Mouse (Mus musculus): ENCODE measurements around the gene Aldh3b2. TPM values are rescaled to one million over a fixed set of nuclear protein-coding genes. Genes with fewer than 3 reads are reported as not detected.

The Aldh3b2 gene
- polyA plus RNA-seq, 1 experiment = 0.36 TPM

- TF ChIP-seq POLR2A (IDR thresholded peaks at IDR 0.05; ENCODE audit: borderline replicate concordance, insufficient read depth, low read length) (no peak), CTCF (IDR thresholded peaks at IDR 0.05; ENCODE audit: borderline replicate concordance, insufficient read depth, low read depth, low read length) (no peak)
- Histone ChIP-seq H3K27me3 (ENCODE audit: control insufficient read depth, insufficient read depth, low read length) (no peaks in the 10 kb centered on the region), H3K4me1 (ENCODE audit: control insufficient read depth, insufficient read depth, low read length) (peaks cover 12% of the 10 kb centered on the region), H3K4me3 (replicated peaks; ENCODE audit: insufficient read depth, low read depth, low read length) (peak overlapping the region; percentile 53), H3K27ac (ENCODE audit: insufficient read depth, low read length) (no peak overlapping the region)
- peak; percentile 39 to 52 for DNase-seq
- WGBS = 6% methylated on average over 22 of the region's 22 CpGs
These were observed 36.0 kb upstream of the Aldh3b2 start for GRCm38 (mm10) chr19:3935896-3936850.

GRCm38 (mm10) chr19:3942315-3942714 lies 29.8 kb upstream of the Aldh3b2 start:
- no peak for DNase-seq
- Histone ChIP-seq H3K4me3 (replicated peaks; ENCODE audit: insufficient read depth, low read depth, low read length) (no peak overlapping the region), H3K27ac (ENCODE audit: insufficient read depth, low read length) (no peak overlapping the region), H3K27me3 (ENCODE audit: control insufficient read depth, insufficient read depth, low read length) (no peaks in the 10 kb centered on the region), H3K4me1 (ENCODE audit: control insufficient read depth, insufficient read depth, low read length) (no peaks in the 10 kb centered on the region)
- WGBS = 88% methylated on average over 7 of the region's 7 CpGs
- TF ChIP-seq POLR2A (IDR thresholded peaks at IDR 0.05; ENCODE audit: borderline replicate concordance, insufficient read depth, low read length) (no peak), CTCF (IDR thresholded peaks at IDR 0.05; ENCODE audit: borderline replicate concordance, insufficient read depth, low read depth, low read length) (no peak)

GRCm38 (mm10) chr19:3942986-3943735 lies 29.0 kb upstream of the Aldh3b2 start:
- H3K27me3 ChIP-seq (ENCODE audit: control insufficient read depth, insufficient read depth, low read length) = no peaks in the 10 kb centered on the region
- no peak for DNase-seq
- WGBS = 27% methylated on average over 27 of the region's 27 CpGs
- no peaks in the 10 kb centered on the region for H3K4me1 ChIP-seq (ENCODE audit: control insufficient read depth, insufficient read depth, low read length)
- H3K27ac ChIP-seq (ENCODE audit: insufficient read depth, low read length) = no peak overlapping the region
- TF ChIP-seq CTCF (IDR thresholded peaks at IDR 0.05; ENCODE audit: borderline replicate concordance, insufficient read depth, low read depth, low read length) (no peak), POLR2A (IDR thresholded peaks at IDR 0.05; ENCODE audit: borderline replicate concordance, insufficient read depth, low read length) (no peak)
- peak overlapping the region; percentile 27 for H3K4me3 ChIP-seq (replicated peaks; ENCODE audit: insufficient read depth, low read depth, low read length)

GRCm38 (mm10) chr19:3945872-3946564 lies 26.1 kb upstream of the Aldh3b2 start:
- H3K27me3 ChIP-seq (ENCODE audit: control insufficient read depth, insufficient read depth, low read length) = no peaks in the 10 kb centered on the region
- TF ChIP-seq POLR2A (IDR thresholded peaks at IDR 0.05; ENCODE audit: borderline replicate concordance, insufficient read depth, low read length) = no peak
- no peak for TF ChIP-seq CTCF (IDR thresholded peaks at IDR 0.05; ENCODE audit: borderline replicate concordance, insufficient read depth, low read depth, low read length)
- H3K27ac ChIP-seq (ENCODE audit: insufficient read depth, low read length) = no peak overlapping the region
- H3K4me1 ChIP-seq (ENCODE audit: control insufficient read depth, insufficient read depth, low read length) = no peaks in the 10 kb centered on the region
- no peak for DNase-seq
- no peak overlapping the region for H3K4me3 ChIP-seq (replicated peaks; ENCODE audit: insufficient read depth, low read depth, low read length)
- 37% methylated on average over 10 of the region's 10 CpGs for WGBS

- Histone ChIP-seq H3K4me1 (ENCODE audit: control insufficient read depth, insufficient read depth, low read length) (no peaks in the 10 kb centered on the region), H3K27me3 (ENCODE audit: control insufficient read depth, insufficient read depth, low read length) (no peaks in the 10 kb centered on the region), H3K27ac (ENCODE audit: insufficient read depth, low read length) (no peak overlapping the region), H3K4me3 (replicated peaks; ENCODE audit: insufficient read depth, low read depth, low read length) (no peak overlapping the region)
- 18% methylated on average over 2 of the region's 2 CpGs for WGBS
- TF ChIP-seq POLR2A (IDR thresholded peaks at IDR 0.05; ENCODE audit: borderline replicate concordance, insufficient read depth, low read length) (no peak), CTCF (IDR thresholded peaks at IDR 0.05; ENCODE audit: borderline replicate concordance, insufficient read depth, low read depth, low read length) (peak; percentile 97)
- peak; percentile 54 to 67 for DNase-seq
These were observed 25.4 kb upstream of the Aldh3b2 start for GRCm38 (mm10) chr19:3946715-3947114.

GRCm38 (mm10) chr19:3947813-3948212 lies 24.3 kb upstream of the Aldh3b2 start:
- WGBS = 79% methylated on average over 3 of the region's 3 CpGs
- TF ChIP-seq CTCF (IDR thresholded peaks at IDR 0.05; ENCODE audit: borderline replicate concordance, insufficient read depth, low read depth, low read length) (no peak), POLR2A (IDR thresholded peaks at IDR 0.05; ENCODE audit: borderline replicate concordance, insufficient read depth, low read length) (no peak)
- DNase-seq = no peak
- Histone ChIP-seq H3K27me3 (ENCODE audit: control insufficient read depth, insufficient read depth, low read length) (no peaks in the 10 kb centered on the region), H3K4me1 (ENCODE audit: control insufficient read depth, insufficient read depth, low read length) (no peaks in the 10 kb centered on the region), H3K27ac (ENCODE audit: insufficient read depth, low read length) (no peak overlapping the region), H3K4me3 (replicated peaks; ENCODE audit: insufficient read depth, low read depth, low read length) (no peak overlapping the region)

GRCm38 (mm10) chr19:3948546-3948945 lies 23.6 kb upstream of the Aldh3b2 start:
- no peaks in the 10 kb centered on the region for H3K4me1 ChIP-seq (ENCODE audit: control insufficient read depth, insufficient read depth, low read length)
- TF ChIP-seq CTCF (IDR thresholded peaks at IDR 0.05; ENCODE audit: borderline replicate concordance, insufficient read depth, low read depth, low read length) (no peak), POLR2A (IDR thresholded peaks at IDR 0.05; ENCODE audit: borderline replicate concordance, insufficient read depth, low read length) (no peak)
- H3K27me3 ChIP-seq (ENCODE audit: control insufficient read depth, insufficient read depth, low read length) = no peaks in the 10 kb centered on the region
- DNase-seq = no peak
- H3K4me3 ChIP-seq (replicated peaks; ENCODE audit: insufficient read depth, low read depth, low read length) = no peak overlapping the region
- 75% methylated on average over 14 of the region's 14 CpGs for WGBS
- no peak overlapping the region for H3K27ac ChIP-seq (ENCODE audit: insufficient read depth, low read length)

Measured in cerebellum, adult 2 months (tissue).